ENCODE assay signal across 8 mouse cellular contexts in genomic region chr8:110618391-110619207, GRCm38 (mm10). TPM values are rescaled to one million over a fixed set of nuclear protein-coding genes. Genes with fewer than 3 reads are reported as not detected.
DNase-seq lines count a peak whose midpoint lies in the region; ATAC-seq lines count a peak whose summit lies in the region.

Vac14 (plus strand) TSS chr8:110618585.

- H3K27ac ChIP-seq in intestine, embryonic 14.5 days (ENCODE audit: low read depth) = no peak within 1 kb of the TSS

- WGBS in intestine, embryonic 14.5 days = 0% methylated on average over 64 of the region's 67 CpGs

- peak; percentile 97 for DNase-seq in adrenal gland, adult 18-20 months (ENCODE audit: low spot score in 2 of 2)
- DNase-seq in embryo, embryonic 11 days = peak; percentile 98
- peak; percentile 95 for DNase-seq in gastrocnemius, postnatal 25 days
- DNase-seq in intestine, embryonic 14.5 days (ENCODE audit: low spot score) = peak; percentile 99
- DNase-seq in left cerebral cortex, postnatal 14 days (ENCODE audit: low spot score in 2 of 2) = peak; percentile 97
- DNase-seq in mesoderm, embryonic 11.5 days (ENCODE audit: low read depth, low spot score) = peak; percentile 95
- DNase-seq in right cerebral cortex, postnatal 36 days (ENCODE audit: low spot score in 2 of 2) = peak; percentile 96
- peak; percentile 95 for DNase-seq in yolk sac, embryonic 10.5 days (ENCODE audit: low spot score)

- H3K9ac ChIP-seq in intestine, embryonic 14.5 days (ENCODE audit: low read length) = peak within 1 kb of the TSS; percentile 62

- intact Hi-C loops in left cerebral cortex, postnatal 14 days (cut with DNase I) = no loop called here

- peak; percentile 95 for ATAC-seq in intestine, embryonic 14.5 days (replicated peaks; ENCODE audit: low FRiP score, low TSS enrichment, low read depth)

- peak within 1 kb of the TSS; percentile 70 for H3K4me2 ChIP-seq in intestine, embryonic 14.5 days (ENCODE audit: low read length)

- H3K9me3 ChIP-seq in intestine, embryonic 14.5 days (ENCODE audit: control insufficient read depth, low read length) = no peaks in the 10 kb centered on the region

- H3K4me1 ChIP-seq in intestine, embryonic 14.5 days (replicated peaks; ENCODE audit: control insufficient read depth, insufficient read depth, low read length) = peaks cover 9% of the 10 kb centered on the region

- H3K4me3 ChIP-seq in intestine, embryonic 14.5 days (ENCODE audit: low read depth, low read length) = peak within 1 kb of the TSS; percentile 79

- H3K27me3 ChIP-seq in intestine, embryonic 14.5 days (replicated peaks; ENCODE audit: control insufficient read depth, insufficient read depth, low read length) = no peaks in the 10 kb centered on the region

- H3K36me3 ChIP-seq in intestine, embryonic 14.5 days (ENCODE audit: control insufficient read depth, insufficient read depth, low read length) = no peaks in the 10 kb centered on the region

RNA-seq across cellular contexts. Expression of gene Vac14, which starts in this region (rescaled TPM):
- 10 to 100 TPM; 29.8 to 32.8 TPM for total RNA-seq in adrenal gland, adult 18-20 months (2021)
- 10 to 100 TPM; 15.4 to 16.2 TPM for total RNA-seq in gastrocnemius, postnatal 25 days (2021)
- polyA plus RNA-seq in intestine, embryonic 14.5 days (2014; fragmentation: Nextera tagmentation; extraction: Ambion mirVana) = 24.2 and 27.2 TPM in 2 replicates
- 10 to 100 TPM; 22.4 to 24.5 TPM for total RNA-seq in left cerebral cortex, postnatal 14 days (2021)
